Mouse (Mus musculus): ENCODE results near the gene Myo18a. TPM values are rescaled to one million over a fixed set of nuclear protein-coding genes. Genes with fewer than 3 reads are reported as not detected.

The Myo18a gene
- total RNA-seq, 1 experiment from 2014 or later: 133 TPM

DNA sequence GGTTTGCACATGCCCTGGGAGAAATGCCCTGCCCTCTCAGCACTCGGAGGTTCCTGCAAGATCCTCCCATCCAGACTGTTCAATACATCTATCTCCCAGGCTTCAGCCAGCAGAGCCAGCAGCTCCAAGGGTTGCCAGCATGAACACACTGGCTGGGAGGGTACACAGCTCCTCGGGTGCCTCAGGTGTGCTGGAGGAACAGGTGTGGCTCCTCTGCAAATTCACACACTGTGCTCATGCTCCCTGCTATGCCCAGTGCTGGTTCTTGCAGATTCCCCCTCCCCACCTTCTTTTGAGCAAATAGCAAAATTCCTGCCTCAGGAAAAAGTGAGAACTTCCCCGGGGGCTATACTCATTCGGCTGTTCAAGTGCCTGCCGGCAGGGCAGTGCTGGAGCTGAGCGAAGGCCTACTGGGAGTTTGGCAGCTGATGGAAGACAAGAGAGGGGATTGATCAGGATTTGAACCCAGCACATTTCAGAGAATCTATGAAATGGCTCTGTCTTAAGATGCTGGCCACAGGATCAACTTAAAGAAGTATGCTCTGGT is 111.7 kb downstream of the Myo18a start:
- ATAC-seq (replicated peaks in 1 of 2; ENCODE audit: insufficient read depth in 1 of 2, low FRiP score in 2 of 2, low TSS enrichment in 1 of 2, low read depth in 1 of 2, poor library complexity in 2 of 2, severe bottlenecking in 2 of 2): no peak

- no peak for ATAC-seq (replicated peaks in 1 of 2; ENCODE audit: insufficient read depth in 1 of 2, low FRiP score in 2 of 2, low TSS enrichment in 1 of 2, low read depth in 1 of 2, poor library complexity in 2 of 2, severe bottlenecking in 2 of 2)
Observed at GRCm38 (mm10) chr11:77875269-77875668, 112.2 kb downstream of the Myo18a start.

DNA sequence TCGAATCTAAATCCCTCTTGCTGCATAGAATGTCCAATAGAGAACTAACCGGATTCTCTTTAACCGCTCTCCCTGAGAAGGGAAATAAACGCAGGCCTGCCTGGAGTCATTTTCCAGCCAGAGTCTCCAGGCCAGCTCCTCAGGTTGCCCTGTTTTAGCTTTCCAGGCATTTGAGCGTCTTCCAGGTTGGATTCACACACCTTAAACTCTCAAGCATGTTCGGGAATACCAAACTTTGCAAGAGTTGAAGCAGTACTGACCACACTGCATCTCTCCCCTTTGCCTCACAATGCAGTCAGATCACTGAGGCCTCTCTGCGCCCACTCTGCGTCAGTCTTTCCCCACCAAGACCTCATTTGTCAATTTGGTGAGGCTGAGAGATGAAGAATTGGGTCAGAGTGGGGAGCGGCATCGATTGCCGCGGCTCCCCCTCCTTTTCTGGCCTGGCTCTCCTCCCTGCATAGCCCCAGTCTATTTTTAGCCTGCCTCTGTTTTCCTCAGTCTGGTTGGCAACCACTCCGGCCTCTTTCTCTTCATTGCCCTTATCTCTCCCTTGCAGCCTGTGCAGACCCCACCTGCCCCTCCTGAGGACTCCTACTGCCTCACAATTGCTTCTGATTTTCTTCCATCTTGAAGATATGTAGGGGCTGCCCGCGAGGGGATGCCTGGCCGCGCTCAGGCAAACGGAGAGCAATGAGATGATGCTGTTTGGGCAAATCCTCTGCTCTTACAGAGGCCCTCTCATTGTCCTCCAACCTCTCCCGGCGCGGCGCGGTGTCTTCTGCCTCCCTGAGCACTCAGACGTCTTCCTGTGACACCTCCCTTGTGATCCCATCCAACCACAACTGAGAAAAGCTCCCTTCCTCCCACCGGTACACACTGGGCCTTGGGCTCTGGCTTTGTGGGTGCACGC is 113.1 kb downstream of the Myo18a start:
- ATAC-seq (replicated peaks in 1 of 2; ENCODE audit: insufficient read depth in 1 of 2, low FRiP score in 2 of 2, low TSS enrichment in 1 of 2, low read depth in 1 of 2, poor library complexity in 2 of 2, severe bottlenecking in 2 of 2): 0 out of 4 replicates have a peak, but pooled peaks of 1 of the 2 experiments have one; percentile 6

DNA sequence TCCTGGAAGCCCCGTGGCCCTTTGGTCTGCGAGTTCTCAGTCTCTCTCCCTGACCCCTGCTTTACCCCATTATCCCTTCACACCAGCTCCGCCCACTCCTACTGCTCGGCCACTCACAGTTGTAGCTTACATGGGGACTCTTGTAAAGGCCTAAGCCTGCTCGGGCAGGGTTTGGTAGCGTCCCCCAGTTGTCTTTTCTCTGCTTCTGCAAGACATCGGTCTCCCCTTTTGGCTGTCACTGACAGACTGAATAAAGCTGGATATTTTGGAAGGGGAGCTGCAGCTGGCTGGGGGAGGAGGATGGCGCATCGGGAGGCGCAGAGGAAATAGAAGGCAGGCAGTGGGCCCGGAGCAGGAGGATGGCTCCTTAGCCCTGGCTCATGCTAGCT is 113.7 kb downstream of the Myo18a start:
- ATAC-seq (replicated peaks in 1 of 2; ENCODE audit: insufficient read depth in 1 of 2, low FRiP score in 2 of 2, low TSS enrichment in 1 of 2, low read depth in 1 of 2, poor library complexity in 2 of 2, severe bottlenecking in 2 of 2): no peak

- ATAC-seq (replicated peaks in 1 of 2; ENCODE audit: insufficient read depth in 1 of 2, low FRiP score in 2 of 2, low TSS enrichment in 1 of 2, low read depth in 1 of 2, poor library complexity in 2 of 2, severe bottlenecking in 2 of 2): no peak
Observed at GRCm38 (mm10) chr11:77884524-77885245, 121.6 kb downstream of the Myo18a start.

- ATAC-seq (replicated peaks in 1 of 2; ENCODE audit: insufficient read depth in 1 of 2, low FRiP score in 2 of 2, low TSS enrichment in 1 of 2, low read depth in 1 of 2, poor library complexity in 2 of 2, severe bottlenecking in 2 of 2): no peak
Observed at GRCm38 (mm10) chr11:77885246-77885575, 122.2 kb downstream of the Myo18a start.

- peak; percentile 65 to 74 for ATAC-seq (replicated peaks in 1 of 2; ENCODE audit: insufficient read depth in 1 of 2, low FRiP score in 2 of 2, low TSS enrichment in 1 of 2, low read depth in 1 of 2, poor library complexity in 2 of 2, severe bottlenecking in 2 of 2)
Observed at GRCm38 (mm10) chr11:77887373-77887960, 124.4 kb downstream of the Myo18a start.

GRCm38 (mm10) chr11:77888846-77889245 is 125.8 kb downstream of the Myo18a start:
- ATAC-seq (replicated peaks in 1 of 2; ENCODE audit: insufficient read depth in 1 of 2, low FRiP score in 2 of 2, low TSS enrichment in 1 of 2, low read depth in 1 of 2, poor library complexity in 2 of 2, severe bottlenecking in 2 of 2): no peak

- ATAC-seq (replicated peaks in 1 of 2; ENCODE audit: insufficient read depth in 1 of 2, low FRiP score in 2 of 2, low TSS enrichment in 1 of 2, low read depth in 1 of 2, poor library complexity in 2 of 2, severe bottlenecking in 2 of 2): no peak
Observed at GRCm38 (mm10) chr11:77889484-77889883, 126.4 kb downstream of the Myo18a start.

DNA sequence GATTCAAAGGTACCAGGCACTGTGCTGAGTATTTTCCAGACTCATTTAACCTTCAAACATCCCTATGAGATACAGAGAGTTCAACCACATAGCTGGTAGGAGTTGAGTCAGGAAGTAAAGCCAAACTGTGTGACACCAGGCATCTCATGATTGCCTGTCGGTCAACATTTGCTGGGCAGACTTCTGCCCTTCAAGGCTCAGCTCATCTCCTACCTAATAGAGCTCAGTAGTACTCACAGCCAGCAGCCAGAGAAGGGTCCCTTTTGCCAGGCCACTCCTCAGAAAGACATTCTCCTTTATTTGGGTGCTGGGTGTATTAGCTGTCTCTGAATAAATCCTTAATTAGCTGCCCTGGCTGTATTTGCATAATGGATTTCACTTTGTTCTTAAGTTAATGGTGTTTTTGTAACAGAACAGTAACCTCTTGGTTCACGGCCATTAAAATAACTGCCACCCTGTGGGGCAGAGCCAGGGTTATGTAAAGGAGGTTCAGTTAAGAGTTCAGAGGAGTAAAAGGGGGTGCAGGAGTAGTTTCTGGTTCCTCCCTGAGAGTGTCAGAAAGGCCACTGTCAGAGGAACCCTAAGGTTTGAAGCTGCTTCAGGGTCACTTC is 127.7 kb downstream of the Myo18a start:
- ATAC-seq (replicated peaks in 1 of 2; ENCODE audit: insufficient read depth in 1 of 2, low FRiP score in 2 of 2, low TSS enrichment in 1 of 2, low read depth in 1 of 2, poor library complexity in 2 of 2, severe bottlenecking in 2 of 2): no peak

DNA sequence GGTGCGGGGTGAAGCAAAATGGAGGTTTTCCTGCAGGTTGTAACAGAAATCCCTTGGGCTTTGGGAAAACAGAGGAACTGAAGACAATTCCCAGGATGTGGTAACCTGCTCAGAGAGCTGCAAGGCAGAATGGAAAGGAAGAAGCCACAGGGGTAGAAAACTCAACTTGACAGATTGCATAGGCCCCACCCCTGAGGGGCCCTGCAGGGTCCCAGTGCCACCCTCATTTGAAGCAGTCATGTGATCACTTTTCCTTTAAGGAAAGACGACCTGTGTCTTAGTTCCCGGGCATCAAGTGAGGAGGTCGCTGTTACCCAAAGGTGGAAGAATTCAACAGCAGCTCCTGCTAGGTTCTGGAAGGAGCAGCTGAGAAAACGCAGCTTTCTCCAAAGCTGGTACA is 129.8 kb downstream of the Myo18a start:
- no peak for ATAC-seq (replicated peaks in 1 of 2; ENCODE audit: insufficient read depth in 1 of 2, low FRiP score in 2 of 2, low TSS enrichment in 1 of 2, low read depth in 1 of 2, poor library complexity in 2 of 2, severe bottlenecking in 2 of 2)

GRCm38 (mm10) chr11:77893283-77893682 is 130.2 kb downstream of the Myo18a start:
- ATAC-seq (replicated peaks in 1 of 2; ENCODE audit: insufficient read depth in 1 of 2, low FRiP score in 2 of 2, low TSS enrichment in 1 of 2, low read depth in 1 of 2, poor library complexity in 2 of 2, severe bottlenecking in 2 of 2): no peak

DNA sequence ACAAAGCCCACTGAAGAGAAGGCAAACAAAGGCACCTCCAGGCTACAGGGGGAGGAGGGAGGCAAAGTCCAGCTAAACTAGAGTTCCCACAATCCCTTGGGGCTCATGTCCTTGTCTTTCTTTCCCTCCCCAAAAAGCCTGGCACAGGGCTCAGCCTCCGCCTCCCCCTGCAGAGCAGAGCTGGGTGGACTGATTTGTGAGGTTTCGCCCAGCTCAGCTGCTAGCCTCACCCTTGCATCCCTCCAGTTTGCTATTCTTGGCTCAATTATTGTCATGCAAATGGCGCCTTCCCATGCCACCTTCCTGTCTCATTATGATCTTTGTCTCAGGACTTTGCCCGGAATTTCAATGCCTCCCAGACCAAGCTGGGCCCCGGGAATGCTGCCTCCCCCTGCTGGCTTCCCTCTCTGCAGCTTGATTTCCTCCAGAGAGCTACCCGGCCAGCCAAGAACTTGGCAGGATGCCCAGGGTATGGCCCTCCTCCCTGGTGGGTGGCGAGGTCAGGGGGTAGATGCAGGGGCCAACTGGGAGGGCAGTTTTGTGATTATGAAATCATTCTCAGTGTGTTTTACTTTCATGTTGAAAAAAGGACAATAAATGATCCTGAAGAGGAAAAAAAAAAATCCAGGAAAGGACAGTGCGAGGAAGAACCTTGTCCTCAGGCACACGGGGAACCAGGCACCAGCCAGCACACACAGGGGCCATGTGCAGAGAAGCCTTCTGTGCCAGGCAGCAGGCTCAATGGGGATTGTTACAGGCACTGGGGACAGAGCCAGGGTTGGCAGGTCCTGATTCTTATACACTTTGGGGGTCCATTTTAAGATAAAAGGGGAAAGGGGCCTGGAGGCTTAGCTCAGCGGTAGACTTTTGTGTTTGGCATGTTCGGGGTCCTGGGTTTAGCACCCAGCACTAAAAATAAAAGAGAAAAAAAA is 131.0 kb downstream of the Myo18a start, which contains the start of gene Pipox:
Gene Pipox, minus strand, starts transcription at position 310 of the 932 bp plus-strand sequence.
- ATAC-seq (replicated peaks in 1 of 2; ENCODE audit: insufficient read depth in 1 of 2, low FRiP score in 2 of 2, low TSS enrichment in 1 of 2, low read depth in 1 of 2, poor library complexity in 2 of 2, severe bottlenecking in 2 of 2): peak; percentile 47 to 74; a peak in 3 of 4 replicates

GRCm38 (mm10) chr11:77894967-77895366 is 131.9 kb downstream of the Myo18a start:
- ATAC-seq (replicated peaks in 1 of 2; ENCODE audit: insufficient read depth in 1 of 2, low FRiP score in 2 of 2, low TSS enrichment in 1 of 2, low read depth in 1 of 2, poor library complexity in 2 of 2, severe bottlenecking in 2 of 2): no peak

DNA sequence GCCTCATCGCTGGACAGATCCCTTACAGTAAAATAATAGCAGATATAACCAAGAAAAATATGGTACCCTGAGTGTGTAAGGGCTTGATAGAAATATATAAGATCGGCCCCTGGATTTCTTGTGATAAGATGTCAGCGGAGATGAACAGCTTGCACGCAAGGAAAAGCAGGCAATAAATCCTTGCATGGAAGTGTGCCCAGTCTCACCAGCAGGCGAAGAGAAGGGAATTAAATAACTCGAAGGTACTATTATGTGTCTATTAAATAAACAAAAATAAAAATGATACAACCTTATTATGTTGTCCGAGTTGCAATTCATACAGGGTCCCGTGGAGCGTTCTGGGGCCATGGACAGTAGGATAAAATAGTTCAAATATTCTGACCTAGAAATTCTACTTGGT is 133.0 kb downstream of the Myo18a start:
- ATAC-seq (replicated peaks in 1 of 2; ENCODE audit: insufficient read depth in 1 of 2, low FRiP score in 2 of 2, low TSS enrichment in 1 of 2, low read depth in 1 of 2, poor library complexity in 2 of 2, severe bottlenecking in 2 of 2): no peak

DNA sequence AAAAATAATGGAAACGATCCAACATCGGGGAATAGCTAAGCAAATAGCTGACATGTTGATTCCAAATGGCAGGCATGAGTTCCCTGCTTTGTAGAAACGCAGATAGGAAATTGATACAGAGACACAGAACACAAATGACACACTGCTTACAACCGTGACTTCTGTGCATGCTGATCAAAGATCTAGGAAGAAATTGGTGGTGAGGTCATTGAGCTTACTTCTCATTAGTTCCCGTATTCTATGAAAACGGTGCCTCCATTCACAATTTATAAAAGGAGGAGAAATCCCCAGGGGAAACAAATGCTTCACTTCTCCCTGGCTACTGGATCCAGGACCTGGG is 133.4 kb downstream of the Myo18a start:
- no peak for ATAC-seq (replicated peaks in 1 of 2; ENCODE audit: insufficient read depth in 1 of 2, low FRiP score in 2 of 2, low TSS enrichment in 1 of 2, low read depth in 1 of 2, poor library complexity in 2 of 2, severe bottlenecking in 2 of 2)

All from hematopoietic stem cell, adult 5-6 weeks (primary cell).